Mouse (Mus musculus) limb, embryonic 15.5 days (tissue): ENCODE measurements at regions not wholly inside any gene's neighbourhood (a gene's known extent, or its start where the extent isn't known, plus 50 kb on each side); places are given as distances from the start of the nearest gene placed in this dataset.
"Not testable (repeated sequence)": the region's sequence is repeated elsewhere in the genome, so short reads cannot be mapped to it uniquely, and the experiment has no call there.

Experiments
- ATAC-seq: fragments of 200-750 bp; cut with Nextera tagmentation; 2 replicates; pipeline ENCODE4 v1.8.0; 2017; ENCODE audit warnings: low read depth, moderate TSS enrichment; ENCODE audit not compliant: insufficient number of reproducible peaks, low FRiP score, low TSS enrichment
- H3K27ac ChIP-seq: fragments of 300-500 bp; sonication (generic); 2 replicates; pipeline ENCODE4 v1.5.1; 2015; ENCODE audit warnings: moderate library complexity, mild to moderate bottlenecking, inconsistent platforms
- H3K27me3 ChIP-seq: fragments of 300-500 bp; sonication (generic); 2 replicates; pipeline ENCODE4 v1.6.1; 2015; ENCODE audit warnings: inconsistent platforms
- H3K36me3 ChIP-seq: fragments of 300-500 bp; sonication (generic); 2 replicates; pipeline ENCODE4 v1.6.1; 2015; ENCODE audit warnings: inconsistent platforms
- H3K4me1 ChIP-seq: fragments of 300-500 bp; sonication (generic); 2 replicates; pipeline ENCODE4 v1.6.1; 2015; ENCODE audit warnings: inconsistent platforms
- H3K4me2 ChIP-seq: fragments of 300-500 bp; sonication (generic); 2 replicates; pipeline ENCODE4 v1.6.1; 2015; ENCODE audit warnings: mild to moderate bottlenecking, inconsistent platforms
- H3K4me3 ChIP-seq: fragments of 300-500 bp; sonication (generic); 2 replicates; pipeline ENCODE4 v1.5.1; 2015; ENCODE audit warnings: mild to moderate bottlenecking, inconsistent platforms
- H3K9ac ChIP-seq: fragments of 300-500 bp; sonication (generic); 2 replicates; pipeline ENCODE4 v1.6.1; 2015; ENCODE audit warnings: inconsistent platforms
- H3K9me3 ChIP-seq: fragments of 300-500 bp; sonication (generic); 2 replicates; pipeline ENCODE4 v1.6.1; 2016; ENCODE audit warnings: inconsistent platforms
- WGBS: fragments of 180-500 bp; shearing (Covaris S2); methylation state at CpG from one replicate; pipeline ENCODE4 v1.1.7; 2015; 5-methylcytosine and 5-hydroxymethylcytosine counted together

- no peaks in the 10 kb centered on the region for H3K36me3 ChIP-seq
- no peak overlapping the region for H3K27ac ChIP-seq
- H3K4me3 ChIP-seq: no peak overlapping the region
- 92% methylated on average over 5 of the region's 5 CpGs for WGBS
- no peak for ATAC-seq
- no peak overlapping the region for H3K4me2 ChIP-seq
- no peak overlapping the region for H3K9ac ChIP-seq
- no peaks in the 10 kb centered on the region for H3K4me1 ChIP-seq
- no peaks in the 10 kb centered on the region for H3K27me3 ChIP-seq
- H3K9me3 ChIP-seq: no peaks in the 10 kb centered on the region
Measured at GRCm38 (mm10) chr6:37803231-37803630, 67.4 kb upstream of the Trim24 start.

GRCm38 (mm10) chr6:37805896-37806295 lies 64.7 kb upstream of the Trim24 start:
- not testable (repeated sequence) for H3K4me2 ChIP-seq, H3K36me3 ChIP-seq, H3K9me3 ChIP-seq, H3K4me3 ChIP-seq, H3K9ac ChIP-seq, ATAC-seq, H3K27me3 ChIP-seq, H3K27ac ChIP-seq, H3K4me1 ChIP-seq
- WGBS: 96% methylated on average over 24 of the region's 24 CpGs

- not testable (repeated sequence) for H3K4me2 ChIP-seq, H3K9ac ChIP-seq, H3K27ac ChIP-seq, H3K4me1 ChIP-seq, H3K9me3 ChIP-seq, H3K27me3 ChIP-seq, ATAC-seq, H3K4me3 ChIP-seq, H3K36me3 ChIP-seq
- 29% methylated on average over 1 of the region's 10 CpGs for WGBS
Measured at GRCm38 (mm10) chr6:37806529-37807191, 64.0 kb upstream of the Trim24 start.

- 60% methylated on average over 2 of the region's 2 CpGs for WGBS
- not testable (repeated sequence) for ATAC-seq
Measured at GRCm38 (mm10) chr6:37815218-37815617, 55.4 kb upstream of the Trim24 start.

More at GRCm38 (mm10) chr6:37815218-37815617, 55.4 kb upstream of the Trim24 start:
- not testable (repeated sequence) for H3K36me3 ChIP-seq, H3K27ac ChIP-seq, H3K4me2 ChIP-seq, H3K4me3 ChIP-seq, H3K4me1 ChIP-seq, H3K27me3 ChIP-seq, H3K9ac ChIP-seq, H3K9me3 ChIP-seq
